Mouse (Mus musculus): Measurements from ENCODE around the gene Cenpq. TPM values are rescaled to one million over a fixed set of nuclear protein-coding genes. Genes with fewer than 3 reads are reported as not detected.

Cenpq gene
- polyA plus RNA-seq, 1 experiment from 2014 or later: 33.3 TPM

DNA sequence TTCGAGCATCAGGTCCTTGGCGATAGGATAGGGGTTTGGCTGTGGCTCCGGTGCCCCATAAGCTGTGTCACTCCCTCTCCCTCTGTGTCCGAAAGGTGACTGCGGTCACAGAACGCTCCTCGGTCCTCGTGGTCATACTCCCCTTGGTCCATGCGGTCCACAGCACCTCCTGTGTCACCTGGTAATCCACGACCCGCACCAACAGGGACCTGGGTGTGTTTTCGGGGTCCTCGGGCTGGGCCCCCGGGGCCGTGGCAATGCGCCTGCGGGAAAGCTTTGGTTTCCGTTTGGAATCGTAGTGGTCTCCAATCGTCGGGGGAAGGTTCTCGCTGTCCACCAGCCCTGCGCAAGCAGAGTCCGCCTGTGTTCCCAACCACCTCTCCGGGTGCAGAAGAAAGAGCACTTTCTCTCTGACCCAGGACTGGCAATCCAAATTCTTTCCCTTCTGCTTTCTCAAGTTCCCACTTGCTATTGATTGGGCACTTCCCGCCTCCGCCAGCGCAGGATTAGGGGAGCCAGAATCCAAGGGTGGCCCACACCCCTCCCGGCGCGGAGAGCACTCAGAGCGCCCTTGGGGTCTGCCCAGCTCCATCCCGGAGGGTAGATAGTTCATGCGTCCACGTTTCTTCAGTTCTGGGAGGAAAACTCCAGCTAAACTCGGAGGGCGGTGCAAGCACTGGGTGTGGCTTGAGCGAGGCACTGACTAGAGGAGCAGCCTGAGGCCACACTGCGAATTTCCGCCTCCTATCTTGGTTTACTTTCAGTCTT is 54.7 kb downstream of the Cenpq start, which contains the start of gene 9130008F23Rik:
TSS of gene 9130008F23Rik (minus strand) at position 636 of the 768 bp plus-strand sequence.
- Histone ChIP-seq H3K27me3 (ENCODE audit: insufficient read depth, low read length) (no peaks in the 10 kb centered on the region), H3K9me3 (ENCODE audit: low read depth, low read length) (no peaks in the 10 kb centered on the region), H3K36me3 (ENCODE audit: insufficient read depth) (no peaks in the 10 kb centered on the region), H3K4me2 (peak within 1 kb of the TSS; percentile 80), H3K4me1 (ENCODE audit: insufficient read depth) (0 out of 2 replicates have a peak, but pooled peaks cover 4% of the 10 kb centered on the region), H3K9ac (peak within 1 kb of the TSS; percentile 74), H3K4me3 (ENCODE audit: low read depth, low read length) (peak within 1 kb of the TSS; percentile 69), H3K27ac (ENCODE audit: low read depth) (peak within 1 kb of the TSS; percentile 80)
- under 1% methylated on average over 40 of the region's 40 CpGs for WGBS
- ATAC-seq (ENCODE audit: insufficient read depth) (peak; percentile 87), DNase-seq (peak; percentile 80)
- TF ChIP-seq CTCF (IDR thresholded peaks at IDR 0.05; ENCODE audit: low read depth): peak; percentile 2; the same call in 1 of the 2 replicates

DNA sequence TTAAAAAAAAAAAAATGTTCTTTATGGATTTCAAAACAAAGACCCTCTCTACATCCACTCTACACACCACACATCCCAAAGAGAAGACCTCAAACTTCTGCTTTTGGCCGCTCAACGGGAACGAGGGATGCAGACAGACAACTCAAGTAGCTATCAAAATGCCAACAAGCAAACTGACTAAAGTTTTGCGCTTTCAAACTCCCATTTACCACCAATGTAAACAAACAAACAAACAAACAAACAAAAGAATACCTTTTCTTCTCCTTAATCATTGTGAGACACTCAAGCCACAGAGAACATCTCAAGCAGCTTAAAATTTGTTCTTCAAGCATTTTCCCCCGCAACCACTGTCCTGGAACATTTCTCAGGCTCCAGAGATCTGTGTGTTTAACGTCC is 55.3 kb downstream of the Cenpq start:
- H3K4me3 ChIP-seq (ENCODE audit: low read depth, low read length): peak overlapping the region; percentile 69
- ATAC-seq (ENCODE audit: insufficient read depth): no peak
- H3K36me3 ChIP-seq (ENCODE audit: insufficient read depth): no peaks in the 10 kb centered on the region
- peak; percentile 28 for DNase-seq
- 0 out of 2 replicates have a peak, but pooled peaks cover 4% of the 10 kb centered on the region for H3K4me1 ChIP-seq (ENCODE audit: insufficient read depth)
- peak overlapping the region; percentile 74 for H3K9ac ChIP-seq
- TF ChIP-seq CTCF (IDR thresholded peaks at IDR 0.05; ENCODE audit: low read depth): no peak
- no peaks in the 10 kb centered on the region for H3K27me3 ChIP-seq (ENCODE audit: insufficient read depth, low read length)
- WGBS: 5% methylated on average over 6 of the region's 6 CpGs
- no peaks in the 10 kb centered on the region for H3K9me3 ChIP-seq (ENCODE audit: low read depth, low read length)
- peak overlapping the region; percentile 80; the same call in 1 of the 2 replicates for H3K27ac ChIP-seq (ENCODE audit: low read depth)
- peak overlapping the region; percentile 80 for H3K4me2 ChIP-seq

DNA sequence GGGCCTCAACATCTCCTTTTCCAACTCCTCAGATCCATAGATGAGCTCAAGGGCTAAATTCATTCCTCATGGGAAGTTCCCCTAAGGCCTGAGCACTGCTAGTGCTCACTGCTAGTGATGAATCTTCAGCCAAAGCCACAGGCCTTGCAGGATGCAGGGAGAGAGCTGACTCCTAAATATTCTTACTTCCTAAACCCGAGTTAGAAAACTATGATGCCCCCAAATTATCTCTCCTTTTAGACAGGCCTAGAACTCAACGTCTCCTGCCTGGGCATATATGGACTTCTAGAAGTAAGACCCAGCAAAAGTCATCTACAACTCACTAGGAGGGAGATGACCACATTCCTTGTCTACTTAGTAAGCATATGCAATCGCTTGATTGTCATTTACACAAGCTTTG is 57.1 kb downstream of the Cenpq start:
- DNase-seq (no peak), ATAC-seq (ENCODE audit: insufficient read depth) (no peak)
- 33% methylated on average over 3 of the region's 3 CpGs for WGBS
- no peak for TF ChIP-seq CTCF (IDR thresholded peaks at IDR 0.05; ENCODE audit: low read depth)
- Histone ChIP-seq H3K9me3 (ENCODE audit: low read depth, low read length) (no peaks in the 10 kb centered on the region), H3K4me1 (ENCODE audit: insufficient read depth) (0 out of 2 replicates have a peak, but pooled peaks cover 4% of the 10 kb centered on the region), H3K4me2 (peak overlapping the region; percentile 80), H3K9ac (no peak overlapping the region), H3K27me3 (ENCODE audit: insufficient read depth, low read length) (no peaks in the 10 kb centered on the region), H3K36me3 (ENCODE audit: insufficient read depth) (no peaks in the 10 kb centered on the region), H3K4me3 (ENCODE audit: low read depth, low read length) (peak overlapping the region; percentile 69), H3K27ac (ENCODE audit: low read depth) (peak overlapping the region; percentile 36; the same call in 1 of the 2 replicates)

DNA sequence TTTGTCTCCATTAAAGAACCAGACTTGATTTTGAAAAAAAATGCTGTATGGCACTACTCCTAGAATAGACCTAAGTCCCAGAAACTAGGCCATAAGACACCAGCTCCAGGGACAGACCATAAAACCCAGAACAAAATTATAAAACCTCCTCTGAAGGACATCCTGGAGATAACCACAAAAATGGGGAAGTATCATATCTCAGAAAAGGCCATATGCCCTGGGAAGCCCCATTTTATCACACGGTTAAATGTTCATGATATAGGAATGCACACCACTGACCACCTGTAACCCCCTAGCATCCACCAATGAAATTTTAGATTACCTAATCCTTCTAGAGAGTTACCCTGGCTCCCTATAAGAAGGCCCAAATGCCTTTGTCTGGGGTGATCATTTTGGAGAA is 59.3 kb downstream of the Cenpq start:
- Histone ChIP-seq H3K9me3 (ENCODE audit: low read depth, low read length) (no peaks in the 10 kb centered on the region), H3K4me2 (no peak overlapping the region), H3K4me3 (ENCODE audit: low read depth, low read length) (no peak overlapping the region), H3K27me3 (ENCODE audit: insufficient read depth, low read length) (no peaks in the 10 kb centered on the region), H3K9ac (no peak overlapping the region), H3K4me1 (ENCODE audit: insufficient read depth) (0 out of 2 replicates have a peak, but pooled peaks cover 4% of the 10 kb centered on the region), H3K27ac (ENCODE audit: low read depth) (no peak overlapping the region), H3K36me3 (ENCODE audit: insufficient read depth) (no peaks in the 10 kb centered on the region)
- no peak for ATAC-seq (ENCODE audit: insufficient read depth)
- no peak for TF ChIP-seq CTCF (IDR thresholded peaks at IDR 0.05; ENCODE audit: low read depth)
- no peak for DNase-seq
- WGBS: 80% methylated on average over 1 of the region's 1 CpGs

DNA sequence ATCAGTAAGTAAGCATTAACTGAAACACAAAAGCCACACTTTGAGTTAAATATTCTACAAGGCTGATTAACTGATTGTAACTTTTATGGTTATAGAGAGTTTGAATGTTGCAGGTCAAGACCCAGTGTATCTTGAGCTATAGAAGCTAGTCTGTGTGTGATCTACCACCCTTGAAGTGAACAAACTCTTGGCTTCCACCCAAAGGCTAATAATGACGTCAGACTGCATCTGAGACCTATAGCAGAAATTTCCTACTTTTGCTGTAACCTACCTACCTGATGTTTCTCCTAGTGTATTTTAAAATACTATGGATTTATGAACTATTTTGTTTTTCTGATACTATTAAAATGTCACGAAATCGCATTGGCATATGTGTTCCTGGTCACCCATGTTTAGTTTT is 60.1 kb downstream of the Cenpq start:
- no peaks in the 10 kb centered on the region for H3K27me3 ChIP-seq (ENCODE audit: insufficient read depth, low read length)
- TF ChIP-seq CTCF (IDR thresholded peaks at IDR 0.05; ENCODE audit: low read depth): no peak
- no peaks in the 10 kb centered on the region for H3K9me3 ChIP-seq (ENCODE audit: low read depth, low read length)
- no peak for ATAC-seq (ENCODE audit: insufficient read depth)
- no peak overlapping the region for H3K27ac ChIP-seq (ENCODE audit: low read depth)
- H3K4me1 ChIP-seq (ENCODE audit: insufficient read depth): 0 out of 2 replicates have a peak, but pooled peaks cover 4% of the 10 kb centered on the region
- no peaks in the 10 kb centered on the region for H3K36me3 ChIP-seq (ENCODE audit: insufficient read depth)
- no peak overlapping the region for H3K4me2 ChIP-seq
- DNase-seq: peak; percentile 19
- no peak overlapping the region for H3K4me3 ChIP-seq (ENCODE audit: low read depth, low read length)
- WGBS: 74% methylated on average over 3 of the region's 3 CpGs
- H3K9ac ChIP-seq: no peak overlapping the region

DNA sequence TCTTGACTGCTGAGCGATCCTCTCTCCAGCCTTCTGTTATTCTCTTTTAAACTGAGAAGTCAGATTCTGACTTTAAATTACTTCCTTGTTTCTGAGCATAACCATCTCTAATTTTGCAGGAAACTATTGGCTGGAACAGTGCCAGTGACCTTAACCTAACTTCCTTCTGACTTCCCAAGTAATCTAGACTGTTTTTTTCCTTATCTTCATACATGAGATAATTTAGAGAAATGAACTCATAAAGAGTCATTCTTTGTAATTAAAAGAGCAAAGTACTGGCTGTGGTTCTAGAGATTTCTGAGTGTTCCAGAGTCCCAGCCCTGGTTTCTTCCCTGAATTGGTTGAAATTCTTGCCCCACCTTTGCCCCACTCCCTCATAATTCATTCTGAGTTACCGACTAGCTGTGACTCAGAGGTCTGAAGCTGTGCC is 61.2 kb downstream of the Cenpq start:
- Histone ChIP-seq H3K9ac (no peak overlapping the region), H3K4me1 (ENCODE audit: insufficient read depth) (0 out of 2 replicates have a peak, but pooled peaks cover 4% of the 10 kb centered on the region), H3K27me3 (ENCODE audit: insufficient read depth, low read length) (no peaks in the 10 kb centered on the region), H3K36me3 (ENCODE audit: insufficient read depth) (no peaks in the 10 kb centered on the region), H3K9me3 (ENCODE audit: low read depth, low read length) (no peaks in the 10 kb centered on the region), H3K4me3 (ENCODE audit: low read depth, low read length) (no peak overlapping the region), H3K4me2 (no peak overlapping the region), H3K27ac (ENCODE audit: low read depth) (no peak overlapping the region)
- ATAC-seq (ENCODE audit: insufficient read depth) (no peak), DNase-seq (peak; percentile 35)
- WGBS: 26% methylated on average over 2 of the region's 2 CpGs
- no peak for TF ChIP-seq CTCF (IDR thresholded peaks at IDR 0.05; ENCODE audit: low read depth)

Other genes starting within 250 kb of the Cenpq start
- gene Esp1, start 207.9 kb downstream of the Cenpq start, polyA plus RNA-seq (2014; fragmentation: Nextera tagmentation; extraction: Ambion mirVana): not detected in 2 replicates
- not detected in 2 replicates for gene Crisp2, start 128.0 kb downstream of the Cenpq start, polyA plus RNA-seq (2014; fragmentation: Nextera tagmentation; extraction: Ambion mirVana)
- 0.43 and 0.82 TPM in 2 replicates for gene Rhag, start 123.9 kb downstream of the Cenpq start, polyA plus RNA-seq (2014; fragmentation: Nextera tagmentation; extraction: Ambion mirVana)
- gene 9130008F23Rik, start 54.5 kb downstream of the Cenpq start, polyA plus RNA-seq (2014; fragmentation: Nextera tagmentation; extraction: Ambion mirVana): 3.0 and 3.4 TPM in 2 replicates
- not detected in 2 replicates for gene Glyatl3, start 20.7 kb downstream of the Cenpq start, polyA plus RNA-seq (2014; fragmentation: Nextera tagmentation; extraction: Ambion mirVana)
- gene Mut, start 362 bp downstream of the Cenpq start, polyA plus RNA-seq (2014; fragmentation: Nextera tagmentation; extraction: Ambion mirVana): 38.3 and 38.5 TPM in 2 replicates